Mouse (Mus musculus) erythroid progenitor cell, adult 5-6 weeks (primary cell): Measurements from ENCODE around the gene Cdc34b. TPM values are rescaled to one million over a fixed set of nuclear protein-coding genes. Genes with fewer than 3 reads are reported as not detected.
A peak's percentile ranks its signal among the peaks of the same experiment; 100 is the strongest.
"Not testable (repeated sequence)": the region's sequence is repeated elsewhere in the genome, so short reads cannot be mapped to it uniquely, and the experiment has no call there.

ENCODE experiments used
- ATAC-seq: replicated peaks from 2 replicates; pipeline ENCODE4 v1.8.0; 2016; ENCODE audit warnings: moderate number of reproducible peaks, mild to moderate bottlenecking, moderate TSS enrichment, inconsistent platforms; ENCODE audit not compliant: poor library complexity, low FRiP score, severe bottlenecking
- total RNA-seq, 2 experiments: library from RNA; stranded (forward) in 1 of 2; stranded (reverse) in 1 of 2; fragments of 150-400 nt in 1 of 2; fragments of 186-747, 209-891 nt in 1 of 2; gene quantifications; 2 replicates each; pipeline versions ENCODE4 v1.2.3 to v1.2.4; 2015 to 2017; ENCODE audit warnings: low replicate concordance in 2 of 2

The Cdc34b gene
- not detected in 2 replicates for total RNA-seq (2015; ENCODE audit: low replicate concordance)
- 0.15 TPM in 1 of 2 replicates, not detected in the other for total RNA-seq (2017; ENCODE audit: low replicate concordance)

DNA sequence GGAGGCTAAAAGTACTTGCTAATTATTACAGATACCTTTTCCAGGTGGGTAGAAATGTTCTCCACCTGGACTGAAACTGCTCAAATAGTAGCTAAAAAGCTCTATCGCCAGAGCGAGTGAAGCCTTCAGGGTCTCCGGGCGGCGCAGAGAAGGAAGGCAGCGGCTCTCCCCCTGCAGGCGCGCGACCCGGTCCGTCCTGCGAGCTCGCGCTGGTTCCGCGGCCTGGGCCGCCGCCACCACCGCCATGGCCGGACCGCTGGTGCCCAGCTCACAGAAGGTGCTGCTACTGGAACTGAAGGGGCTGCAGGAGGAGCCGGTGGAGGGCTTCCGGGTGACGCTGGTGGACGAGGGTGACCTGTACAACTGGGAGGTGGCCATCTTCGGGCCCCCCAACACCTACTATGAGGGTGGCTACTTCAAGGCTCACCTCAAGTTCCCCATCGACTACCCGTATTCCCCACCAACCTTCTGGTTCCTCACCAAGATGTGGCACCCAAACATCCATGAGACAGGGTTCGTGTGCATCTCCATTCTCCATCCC lies at the start of gene Cdc34b:
Gene Cdc34b, plus strand, starts transcription at position 51 of the 541 bp plus-strand sequence.
- peak; percentile 44; the same call in 1 of the 2 replicates for ATAC-seq

DNA sequence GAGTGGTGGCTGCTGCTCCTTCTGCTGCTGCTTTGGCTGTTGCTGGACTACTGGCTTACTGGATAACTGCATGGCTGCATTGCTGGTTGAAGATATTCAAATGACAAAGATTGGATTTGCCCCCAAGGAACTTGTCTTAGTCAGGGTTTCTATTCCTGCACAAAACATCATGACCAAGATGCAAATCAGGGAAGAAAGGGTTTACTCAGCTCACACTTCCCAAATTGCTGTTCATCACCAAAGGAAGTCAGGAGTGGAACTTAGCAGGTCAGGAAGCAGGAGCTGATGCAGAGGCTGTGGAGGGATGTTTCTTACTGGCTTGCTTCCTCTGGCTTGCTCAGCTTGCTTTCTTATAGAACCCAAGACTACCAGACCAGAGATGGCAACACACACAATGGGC lies 49.1 kb upstream of the Cdc34b start:
- not testable (repeated sequence) for ATAC-seq

DNA sequence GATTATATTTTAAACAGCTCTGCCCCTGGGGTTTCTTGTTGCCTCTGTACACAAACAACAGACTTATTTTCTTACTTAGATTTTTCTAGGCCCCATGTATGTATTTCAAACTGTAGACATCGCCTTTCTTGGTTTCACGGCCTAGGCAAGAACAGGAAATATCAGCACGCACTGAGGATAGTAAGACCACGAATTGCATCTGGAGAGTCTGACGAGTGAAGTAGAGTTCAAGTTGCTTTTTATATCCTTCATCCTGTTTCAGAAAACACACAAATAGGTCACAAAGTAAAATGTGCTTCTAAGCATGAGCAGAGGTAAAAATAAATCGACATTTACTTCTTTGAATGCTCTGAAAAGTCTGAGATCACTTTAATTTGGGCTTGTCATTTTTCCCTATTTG lies 46.1 kb upstream of the Cdc34b start:
- no peak for ATAC-seq

DNA sequence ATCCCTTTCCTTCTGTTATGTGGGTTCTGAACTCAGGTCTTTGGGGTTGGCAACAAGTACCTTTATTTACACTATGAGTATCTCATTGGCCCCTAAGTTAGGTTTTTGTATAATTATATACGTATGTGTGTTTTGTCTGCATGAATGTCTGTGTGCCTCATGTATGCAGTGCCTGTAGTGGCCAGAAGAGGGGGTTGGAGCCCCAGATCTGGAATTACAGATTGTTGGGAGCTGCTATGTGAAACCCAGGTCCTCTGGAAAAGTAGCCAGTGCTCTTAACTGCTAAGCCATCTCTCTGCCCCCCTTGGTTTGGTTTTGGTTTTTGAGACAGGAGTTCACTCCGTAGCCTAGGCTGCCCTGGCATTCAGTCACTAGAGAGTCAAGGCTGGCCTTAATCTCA lies 44.4 kb upstream of the Cdc34b start:
- no peak for ATAC-seq

DNA sequence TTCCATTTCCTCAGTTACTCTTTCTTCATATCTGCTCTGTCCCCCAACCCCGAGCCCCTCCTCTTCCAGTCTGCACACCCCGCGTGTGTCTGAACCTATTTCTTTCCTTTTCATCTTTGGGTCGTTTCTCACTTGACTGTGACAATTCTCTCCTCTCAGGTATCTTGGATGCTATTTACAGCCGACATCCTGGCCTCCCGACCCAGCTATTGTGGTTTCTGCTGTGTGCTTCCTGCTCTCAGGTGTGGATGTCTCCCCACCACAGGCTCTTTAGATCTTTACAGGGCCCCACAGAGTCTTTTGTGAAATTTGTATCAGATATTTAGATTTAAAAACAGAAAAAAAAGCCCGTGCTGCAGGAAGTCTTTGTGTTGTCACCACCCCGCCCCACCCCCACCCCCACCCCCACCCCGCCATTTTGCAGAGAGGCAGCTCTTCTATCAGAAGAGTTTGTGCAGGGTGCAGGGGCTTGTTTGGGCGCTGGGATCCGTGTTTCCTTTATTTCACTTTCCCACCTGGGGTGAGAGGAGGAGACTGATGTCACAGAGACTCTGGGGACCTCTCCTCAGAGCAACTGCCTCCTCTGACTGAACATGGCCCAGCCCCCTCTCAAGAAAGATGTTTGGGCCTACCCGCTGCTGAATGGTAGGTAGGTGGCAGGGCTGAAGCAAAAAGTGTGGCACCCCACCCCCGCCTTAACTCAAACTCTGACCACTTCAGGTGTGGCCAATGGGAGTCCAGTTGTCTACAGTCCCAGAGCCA lies 43.7 kb upstream of the Cdc34b start:
- ATAC-seq = no peak

DNA sequence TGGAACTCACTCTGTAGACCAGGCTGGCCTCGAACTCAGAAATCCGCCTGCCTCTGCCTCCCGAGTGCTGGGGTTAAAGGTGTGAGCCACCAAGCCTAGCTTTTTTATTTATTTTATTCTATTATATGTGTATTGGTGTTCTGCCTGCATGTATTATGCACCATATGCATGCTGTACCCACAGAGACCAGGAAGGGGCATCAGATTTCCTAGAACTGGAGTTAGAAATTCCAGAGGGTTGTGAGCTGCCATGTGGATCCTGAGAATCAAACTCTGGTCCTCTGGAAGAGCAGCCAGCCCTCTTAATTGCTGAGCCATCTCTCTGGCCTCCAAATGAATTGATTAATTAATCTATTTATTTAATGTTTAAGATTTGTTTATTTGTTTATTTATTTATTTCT lies 42.2 kb upstream of the Cdc34b start:
- no peak for ATAC-seq

DNA sequence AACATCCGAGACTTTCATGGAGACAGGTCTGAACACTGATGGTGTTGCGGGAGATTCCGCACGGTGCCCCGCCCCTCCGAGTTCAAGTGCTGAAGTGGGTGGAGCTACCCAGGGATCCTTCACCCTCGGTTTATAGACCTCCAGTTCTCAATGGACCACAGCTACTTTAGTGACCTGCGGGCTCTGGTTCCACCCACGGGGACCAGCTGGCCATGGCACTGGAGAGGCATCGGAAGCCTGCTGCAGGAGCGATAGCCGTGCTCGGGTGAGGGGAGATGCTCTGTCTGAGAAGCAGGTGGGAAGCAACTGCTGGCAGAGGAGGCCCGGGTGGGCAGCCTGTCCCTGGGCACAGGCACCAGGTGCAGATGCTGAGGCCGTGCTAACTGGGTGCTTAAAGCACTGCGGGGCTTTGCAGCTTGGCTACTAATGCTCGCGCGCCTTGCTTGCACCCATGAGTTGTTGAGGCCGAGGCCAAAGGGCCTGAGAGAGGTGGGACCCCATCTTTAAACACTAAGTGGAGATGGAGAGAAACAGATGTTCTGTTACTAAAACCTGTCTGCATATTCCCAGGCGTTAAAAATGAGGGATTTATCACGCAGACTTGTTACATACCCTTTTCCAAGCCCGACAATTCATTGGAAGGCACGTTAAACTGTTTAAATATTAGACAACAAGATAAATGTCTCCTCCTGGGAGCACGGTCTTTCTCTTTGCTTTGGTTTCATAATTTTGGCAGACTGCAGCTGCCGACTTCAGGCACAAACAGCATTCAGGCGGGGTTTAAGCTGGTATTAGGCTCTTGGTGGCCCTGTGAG lies 40.0 kb upstream of the Cdc34b start:
- no peak for ATAC-seq

DNA sequence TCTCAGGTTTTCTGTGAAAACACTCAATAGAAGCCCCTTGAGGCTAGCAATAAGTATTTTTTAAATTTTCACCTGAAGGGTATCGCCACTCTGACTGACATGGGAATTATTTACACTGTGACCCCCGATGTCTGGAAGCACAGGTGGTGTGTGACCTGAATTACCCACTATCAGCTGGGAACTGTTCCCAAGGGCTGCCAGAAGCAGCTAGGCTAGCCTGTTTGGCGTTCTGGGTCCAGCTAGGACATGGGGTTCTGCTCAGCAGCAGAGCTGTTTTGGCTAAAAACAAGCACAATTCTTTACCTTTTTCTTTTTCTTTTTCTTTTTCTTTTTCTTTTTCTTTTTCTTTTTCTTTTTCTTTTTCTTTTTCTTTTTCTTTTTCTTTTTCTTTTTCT lies 39.4 kb upstream of the Cdc34b start:
- no peak for ATAC-seq

DNA sequence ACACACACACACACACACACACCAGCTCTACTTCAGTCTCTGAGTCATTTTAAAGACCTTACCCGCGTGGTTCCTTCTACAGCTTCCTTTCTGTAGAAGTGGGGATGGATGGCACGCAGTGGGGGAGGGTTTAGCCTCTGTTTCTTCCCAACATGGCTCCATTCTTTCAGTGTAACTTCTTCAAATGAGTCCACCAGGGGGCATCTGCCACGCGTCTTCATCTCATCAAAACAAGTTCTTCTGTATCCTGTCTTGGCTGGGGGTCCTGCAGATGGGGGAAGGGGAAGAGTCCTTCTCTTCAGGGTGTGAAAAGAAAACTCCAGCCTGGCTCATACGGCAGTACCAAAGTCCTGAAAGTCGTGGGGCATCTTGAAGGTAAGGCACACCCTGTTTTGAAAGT lies 37.6 kb upstream of the Cdc34b start:
- ATAC-seq = no peak

DNA sequence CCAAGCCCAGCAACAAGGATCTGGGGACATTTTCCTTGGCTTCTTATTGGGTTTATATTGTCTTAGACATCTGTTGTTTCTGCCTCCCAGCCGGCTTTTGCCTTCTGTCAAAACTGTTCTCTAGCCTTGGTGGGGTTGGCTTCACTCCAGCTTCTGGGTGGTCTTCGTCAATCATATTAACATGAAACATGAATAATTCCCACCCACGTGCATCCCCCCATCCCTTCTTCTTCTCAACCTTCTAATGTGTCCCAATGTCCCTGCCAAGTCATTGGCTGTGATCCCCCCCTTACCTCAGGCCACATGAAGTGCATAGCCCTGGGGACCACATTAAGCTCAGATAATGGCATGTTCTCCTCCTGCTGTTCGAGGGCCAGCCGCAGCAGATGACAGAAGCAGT lies 37.1 kb upstream of the Cdc34b start, which contains the start of gene Gm11541:
Gene Gm11541, minus strand, starts transcription at position 28 of the 400 bp plus-strand sequence.
- ATAC-seq = no peak

DNA sequence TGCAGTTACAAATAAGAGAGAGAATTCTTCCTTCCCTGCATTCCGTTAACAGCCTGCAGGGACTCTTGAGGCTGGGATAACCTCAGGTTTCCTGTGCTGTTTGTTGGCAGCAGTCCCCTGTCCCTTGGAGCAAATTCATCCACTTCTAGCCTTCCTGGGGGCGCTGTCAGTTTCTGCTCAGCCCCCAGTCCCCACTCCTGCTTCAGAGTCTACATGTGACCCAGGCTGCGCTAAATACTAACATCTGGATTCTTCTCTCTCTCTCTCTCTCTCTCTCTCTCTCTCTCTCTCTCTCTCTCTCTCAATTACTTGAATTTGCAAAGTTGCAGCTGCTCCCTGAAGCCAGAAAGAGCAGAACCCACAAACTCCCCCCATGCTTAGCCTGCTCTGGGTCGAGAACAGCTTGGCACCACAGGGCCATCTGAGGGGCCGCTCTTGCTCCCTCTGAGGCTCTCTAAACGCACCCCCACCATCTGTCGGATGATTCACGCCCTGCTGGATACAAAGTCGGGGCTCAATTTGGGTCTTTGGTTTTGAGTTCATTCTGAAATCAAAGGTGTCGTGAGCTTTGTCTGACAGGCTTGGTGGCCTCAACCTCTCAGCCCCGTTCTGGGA lies 28.2 kb upstream of the Cdc34b start:
- no peak for ATAC-seq

DNA sequence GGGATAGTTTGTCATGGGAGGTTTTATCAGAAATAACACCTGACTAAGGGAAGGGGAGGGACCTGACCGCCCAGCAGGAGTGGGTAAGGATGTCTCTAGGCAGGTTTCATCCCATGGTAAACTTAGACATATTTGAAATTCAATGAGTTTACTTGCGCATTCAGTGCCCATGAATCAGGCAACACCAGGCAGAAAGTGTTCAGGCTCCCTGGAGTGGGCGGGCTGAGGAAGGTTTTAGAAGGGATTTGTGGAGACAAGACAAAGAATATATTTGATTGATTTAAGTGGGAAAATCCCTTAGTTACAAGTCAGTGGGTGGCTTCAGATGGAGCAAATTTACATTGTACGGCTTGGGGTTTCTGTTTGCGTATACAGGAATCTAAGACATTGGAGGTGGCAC lies 26.0 kb upstream of the Cdc34b start:
- ATAC-seq = no peak

DNA sequence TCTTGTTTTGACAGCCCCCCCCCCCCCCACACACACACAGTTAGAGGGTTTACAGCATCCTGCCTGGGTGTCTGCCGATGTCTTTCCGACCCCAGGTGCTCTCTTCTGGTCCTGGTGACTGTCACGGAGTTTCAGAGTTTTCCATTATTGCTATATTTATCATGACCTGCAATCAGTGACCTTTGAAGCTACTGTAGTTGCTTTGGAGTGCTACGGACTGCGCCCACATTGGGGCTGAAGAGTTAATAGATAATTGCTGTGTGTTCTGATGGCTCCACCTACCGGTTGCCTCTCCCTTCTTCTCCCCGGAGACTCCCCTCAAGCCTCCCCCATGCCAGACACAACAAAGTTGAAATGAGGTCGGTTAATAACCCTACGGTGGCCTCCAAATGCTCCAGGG lies 24.8 kb upstream of the Cdc34b start:
- no peak for ATAC-seq

DNA sequence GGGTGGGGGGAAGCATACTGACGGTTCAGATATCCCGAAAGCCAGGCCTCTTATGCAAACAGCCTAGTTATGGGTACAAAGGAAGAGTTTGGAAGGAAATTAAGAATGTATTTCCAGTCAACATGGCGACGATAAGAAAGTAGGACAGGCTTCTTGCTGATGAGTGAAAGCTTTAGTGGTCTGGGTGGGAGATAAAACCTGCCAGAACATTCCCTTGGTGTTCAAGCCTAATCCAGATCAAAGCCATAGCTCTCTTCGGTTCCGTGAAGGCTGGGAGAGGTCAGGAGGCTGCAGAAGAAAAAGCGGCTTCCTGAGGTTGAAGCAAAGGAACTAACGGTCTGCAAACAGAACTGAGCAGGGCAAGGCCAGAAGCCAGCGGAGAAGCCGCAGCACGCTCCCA lies 24.3 kb upstream of the Cdc34b start:
- no peak for ATAC-seq

DNA sequence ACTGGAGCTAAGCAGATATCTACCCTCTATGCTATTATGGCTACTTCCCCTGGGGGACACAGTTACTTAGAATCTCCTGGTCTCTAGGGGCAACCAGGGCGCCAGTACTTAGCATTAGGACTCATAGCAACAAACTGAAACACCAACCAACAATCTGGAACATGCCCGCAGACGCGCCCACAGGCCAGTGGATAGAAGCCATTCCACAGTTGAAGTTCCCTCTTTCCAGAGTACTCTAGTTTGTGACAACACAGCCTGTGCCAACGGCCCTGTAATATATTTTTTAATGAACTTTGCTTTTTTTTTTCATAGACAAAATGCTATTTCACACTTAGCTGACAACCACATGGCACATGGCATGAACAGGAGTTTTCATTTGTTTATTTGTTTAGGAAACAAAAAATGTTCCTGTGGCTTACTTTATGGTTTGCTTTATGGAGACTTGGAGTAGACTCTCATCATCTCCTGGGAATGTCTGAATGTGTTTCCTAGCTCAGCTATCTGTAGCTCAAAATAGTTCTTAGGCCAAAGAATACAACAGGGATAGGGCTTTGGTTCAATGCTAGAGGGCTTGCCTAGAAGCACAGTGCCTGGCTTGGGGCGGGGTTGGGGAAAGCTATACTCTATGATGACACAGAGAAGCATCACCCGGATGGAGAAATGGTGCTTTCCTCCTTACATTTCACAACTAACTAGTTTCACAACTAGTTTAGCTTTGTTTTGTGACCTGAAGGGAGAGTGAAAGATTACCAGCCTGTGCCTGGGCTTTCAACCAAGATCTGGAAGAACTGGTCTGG lies 23.3 kb upstream of the Cdc34b start:
- no peak for ATAC-seq

DNA sequence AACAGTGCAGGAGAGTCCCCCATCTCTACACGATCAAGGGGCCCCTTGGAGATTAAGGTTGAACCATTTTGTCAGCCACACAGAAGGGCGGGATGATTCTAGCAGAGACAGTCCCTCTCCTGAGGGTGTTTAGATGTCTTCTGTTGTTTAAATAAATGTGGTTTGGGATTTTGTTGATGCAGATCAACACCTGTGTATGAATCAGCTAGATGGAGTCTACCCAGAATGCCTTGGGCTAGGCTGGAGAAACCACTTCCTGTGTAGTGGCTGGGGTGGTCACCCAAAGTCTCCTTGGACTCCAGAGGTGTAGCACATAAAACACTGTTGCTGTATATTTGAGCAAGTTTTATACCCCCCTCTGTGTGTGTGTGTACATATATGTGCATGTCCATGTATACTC lies 22.4 kb upstream of the Cdc34b start:
- ATAC-seq = no peak

DNA sequence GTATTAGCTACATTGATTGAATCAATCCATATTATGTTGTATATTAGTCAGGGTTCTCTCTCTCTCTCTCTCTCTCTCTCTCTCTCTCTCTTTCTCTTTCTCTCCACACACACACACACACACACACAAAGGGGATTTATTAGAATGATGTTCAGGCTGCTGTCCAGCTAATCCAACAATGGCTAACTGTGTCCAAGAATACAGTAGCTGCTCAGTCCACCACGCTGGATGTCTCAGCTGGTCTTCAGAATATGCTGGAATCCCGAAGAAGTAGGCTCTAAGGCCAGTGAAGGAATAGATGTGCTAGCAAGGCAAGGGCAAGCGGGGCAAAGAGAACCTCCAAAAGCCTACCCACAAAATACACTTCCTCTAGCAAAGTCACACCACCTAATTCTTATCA lies 14.3 kb upstream of the Cdc34b start:
- no peak for ATAC-seq

DNA sequence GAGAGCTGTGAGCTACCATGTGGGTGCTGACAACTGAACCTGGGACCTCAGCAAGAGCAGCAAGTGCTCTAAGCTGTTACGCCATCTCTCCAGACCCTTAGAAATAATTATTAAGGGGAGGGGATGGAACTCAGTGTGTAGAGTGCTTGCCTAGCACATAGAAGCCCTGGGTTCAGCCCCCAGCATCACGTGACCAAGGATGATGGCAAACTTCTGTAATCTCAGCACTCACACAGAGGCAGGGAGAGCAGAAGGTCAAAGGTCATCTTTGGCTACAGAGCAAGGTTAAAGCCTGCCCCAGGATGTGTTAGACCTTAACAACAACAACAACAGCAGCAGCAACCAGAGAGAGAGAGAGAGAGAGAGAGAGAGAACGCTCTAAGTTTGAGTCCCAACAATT lies 13.0 kb upstream of the Cdc34b start:
- ATAC-seq = no peak

DNA sequence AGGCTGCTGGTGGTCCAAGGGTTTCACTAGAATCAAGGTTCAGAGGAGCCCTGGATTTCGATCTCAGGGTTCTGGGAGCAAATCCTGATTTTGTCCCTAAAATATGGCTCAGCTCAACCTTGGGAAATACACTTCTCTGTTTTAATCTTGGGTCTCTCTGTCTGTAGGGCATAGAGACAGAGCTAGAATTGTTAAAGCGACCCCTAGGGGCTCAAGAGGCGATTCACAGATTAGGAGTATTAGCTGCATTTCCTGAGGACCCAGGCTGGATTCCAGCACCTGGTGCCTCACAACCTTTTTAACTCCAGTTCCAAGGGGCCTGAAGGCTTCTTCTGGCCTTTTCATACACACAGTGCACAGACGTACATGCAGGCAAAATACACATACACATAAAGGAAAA lies 12.0 kb upstream of the Cdc34b start:
- no peak for ATAC-seq

DNA sequence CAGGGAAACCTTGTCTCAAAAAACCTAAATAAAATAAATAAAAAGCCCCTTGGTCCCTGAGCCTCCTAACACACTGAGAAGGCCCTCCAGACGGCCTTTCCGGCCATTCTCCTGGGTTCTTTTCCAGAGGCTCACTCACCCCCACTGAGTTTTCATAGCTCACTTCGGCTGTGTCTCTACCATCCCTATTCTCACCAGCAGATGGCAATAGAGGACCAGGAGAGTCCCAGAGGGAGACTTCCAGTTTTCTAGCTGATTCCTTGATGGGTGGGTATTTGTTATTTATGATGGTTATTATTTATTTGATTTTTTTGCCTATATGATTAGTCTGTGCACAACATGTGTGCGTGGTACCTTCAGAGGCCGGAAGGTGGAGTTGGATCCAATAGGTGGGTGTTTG lies 11.3 kb upstream of the Cdc34b start:
- 0 out of 2 replicates have a peak, but pooled peaks have one; percentile 49 for ATAC-seq
